Mouse (Mus musculus) embryo, embryonic 11.5 days (tissue): ENCODE measurements around the gene Usp28.
A peak's percentile ranks its signal among the peaks of the same experiment; 100 is the strongest.

Experiments
- DNase-seq: peaks from one replicate; pipeline ENCODE4 v3.0.0-alpha.2; 2012; ENCODE audit warnings: low read depth, low spot score

Usp28 gene

GRCm38 (mm10) chr9:49021289-49021688 lies 36.1 kb downstream of the Usp28 start:
- DNase-seq = no peak

GRCm38 (mm10) chr9:49023956-49024355 lies 38.8 kb downstream of the Usp28 start:
- DNase-seq = no peak

DNA sequence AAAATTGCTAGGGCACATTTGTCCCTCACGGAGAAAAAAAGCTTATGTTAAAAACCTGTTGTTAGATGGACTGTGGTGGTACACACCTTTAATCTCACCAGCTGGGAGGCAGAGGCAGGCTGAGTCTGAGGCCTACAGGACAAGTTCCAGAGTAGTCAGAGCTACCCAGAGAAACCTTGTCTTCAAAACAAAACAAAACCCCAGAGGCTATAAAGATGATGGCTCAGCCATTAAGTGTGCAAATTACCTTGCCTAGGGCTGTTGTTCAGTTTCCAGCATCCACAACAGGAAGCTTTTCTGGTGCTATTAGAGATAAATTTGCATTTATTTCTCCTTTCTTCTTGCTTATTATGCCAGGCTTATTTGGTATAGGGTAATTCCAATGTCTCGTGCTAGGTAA lies 39.4 kb downstream of the Usp28 start:
- DNase-seq = no peak

GRCm38 (mm10) chr9:49034764-49035163 lies 49.6 kb downstream of the Usp28 start:
- no peak for DNase-seq

DNA sequence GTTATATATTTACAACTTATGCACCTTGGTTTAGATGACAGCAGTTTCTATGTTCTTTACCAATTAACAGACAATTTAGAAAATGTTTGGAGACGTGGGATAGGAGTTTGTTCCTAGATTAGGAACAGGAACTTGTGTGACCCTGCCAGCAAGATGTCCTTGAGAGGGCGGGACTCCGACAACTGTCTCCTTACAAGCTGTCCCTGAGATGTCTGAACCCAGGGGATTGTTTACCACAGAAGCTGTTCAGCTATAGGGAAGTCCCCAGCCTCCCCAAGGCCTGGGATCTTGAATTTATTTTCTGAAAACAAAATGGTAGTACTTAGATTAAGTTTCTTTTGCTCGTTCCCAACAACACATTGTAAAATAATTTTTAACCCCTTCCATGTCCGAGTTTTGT lies 65.7 kb downstream of the Usp28 start:
- no peak for DNase-seq

DNA sequence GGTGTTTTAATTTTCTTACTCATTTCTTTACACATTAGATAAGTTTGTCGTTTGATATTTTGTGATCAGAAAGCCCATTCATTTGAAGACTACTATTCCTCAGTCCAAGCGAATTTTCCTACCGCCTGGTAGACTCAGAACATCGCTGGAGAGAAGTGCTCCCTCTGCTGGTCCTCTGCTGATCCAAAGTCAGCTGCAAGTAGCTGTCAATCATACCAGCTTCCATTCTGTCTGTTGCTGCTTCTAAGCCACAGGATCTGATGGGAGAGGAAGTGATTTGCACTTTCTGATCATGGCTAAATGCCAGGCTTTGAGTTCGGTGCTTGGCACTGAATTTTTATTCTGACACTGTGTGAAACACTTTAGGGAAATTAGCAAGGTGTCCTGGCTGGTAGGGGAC lies 66.2 kb downstream of the Usp28 start:
- DNase-seq = peak; percentile 35

DNA sequence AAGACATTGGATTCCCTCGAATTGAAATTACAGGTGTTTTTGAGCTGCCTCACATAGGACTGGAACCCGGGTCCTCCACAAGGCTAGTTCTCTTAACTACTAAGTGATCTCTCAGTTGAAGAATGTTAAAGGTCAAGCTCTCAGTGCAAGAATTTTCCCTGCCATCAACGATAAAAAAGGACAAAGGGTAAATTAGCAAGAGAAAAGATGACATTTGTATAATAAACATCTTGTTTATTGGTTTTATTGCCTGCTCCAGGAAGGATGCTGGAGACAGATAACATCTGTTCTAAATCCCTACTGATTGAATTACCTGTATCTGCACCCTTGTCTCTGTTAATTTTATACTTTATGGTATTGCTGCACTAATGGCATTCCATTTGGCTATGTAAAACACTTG lies 68.9 kb downstream of the Usp28 start:
- DNase-seq = no peak

DNA sequence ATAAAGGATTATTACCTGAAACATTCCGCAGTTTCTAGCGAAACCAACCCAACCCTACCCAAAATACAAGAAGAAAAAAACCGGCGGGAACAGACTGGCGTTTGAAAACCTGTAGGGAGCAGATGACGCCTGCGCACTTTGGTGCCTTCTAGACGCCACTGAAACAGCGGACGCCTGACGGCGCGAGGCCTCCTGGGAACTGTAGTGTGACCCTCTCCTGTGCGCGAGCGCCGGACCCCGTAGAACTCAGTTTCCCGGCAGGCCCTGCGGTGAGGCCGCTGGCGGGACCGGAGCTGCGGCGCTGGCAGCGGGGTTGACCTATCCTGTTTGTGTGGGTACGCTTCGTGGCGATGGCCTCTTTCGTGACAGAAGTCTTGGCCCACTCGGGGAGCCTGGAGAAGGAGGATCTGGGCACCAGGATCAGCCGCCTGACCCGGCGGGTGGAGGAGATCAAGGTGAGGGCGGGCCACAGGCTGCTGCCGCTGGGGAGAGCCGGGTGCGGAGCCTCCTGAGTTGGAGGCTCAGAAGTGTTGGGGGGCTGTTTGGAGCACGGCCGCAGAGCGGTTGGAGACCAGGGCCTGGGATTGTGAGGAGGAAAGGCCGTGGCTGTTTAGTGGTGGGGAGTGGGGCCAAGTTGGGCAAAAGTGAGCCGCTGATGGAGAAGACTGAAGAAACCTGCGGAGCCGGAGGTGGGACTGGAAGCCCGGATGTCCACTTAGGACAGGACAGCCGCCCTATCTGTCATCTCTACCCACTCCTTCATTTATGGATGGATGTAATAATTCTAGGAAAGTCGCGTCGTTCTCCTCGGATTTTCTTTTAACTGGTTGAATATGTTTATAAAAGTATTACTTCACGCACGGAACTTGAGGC lies 70.4 kb downstream of the Usp28 start, which contains the start of gene Zw10:
Gene Zw10 (plus strand): TSS at position 281 of the 873 bp plus-strand sequence.
- DNase-seq = peak; percentile 93

DNA sequence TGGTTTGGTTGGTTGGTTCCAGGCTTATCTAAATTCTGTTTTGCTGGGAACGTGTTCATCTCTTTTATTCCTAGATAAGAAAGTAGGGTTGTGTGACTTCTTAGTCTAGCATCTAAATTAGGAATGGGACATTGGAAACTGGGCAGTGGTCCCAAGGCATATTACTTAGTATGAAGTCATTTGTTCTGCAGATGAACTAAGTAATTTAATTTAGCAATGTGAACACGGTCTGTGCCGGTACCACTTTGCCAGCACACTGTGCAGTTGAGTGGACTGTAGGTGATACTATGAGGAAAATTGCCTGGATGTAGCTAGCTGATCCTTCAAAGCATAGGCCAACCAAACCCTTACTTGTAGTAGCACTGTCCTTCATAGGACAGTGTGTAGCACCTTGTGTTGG lies 91.7 kb downstream of the Usp28 start:
- DNase-seq = no peak

GRCm38 (mm10) chr9:49081107-49081506 lies 95.9 kb downstream of the Usp28 start, which contains the start of gene Tmprss5:
Gene Tmprss5, plus strand, starts transcription at chr9:49081260.
- no peak for DNase-seq

- peak; percentile 53 for DNase-seq
Observed at GRCm38 (mm10) chr9:49081561-49081960, 96.4 kb downstream of the Usp28 start.

- DNase-seq = no peak
Observed at GRCm38 (mm10) chr9:49087317-49087716, 102.1 kb downstream of the Usp28 start.
